Mouse (Mus musculus) thymus, adult 18-20 months (tissue): Measurements from ENCODE around the gene Ankib1.

Experiments
- DNase-seq, 2 experiments: peaks; one replicate each; pipeline ENCODE4 v3.0.0; 2022; ENCODE audit warnings: mixed read lengths in 2 of 2

The Ankib1 gene

DNA sequence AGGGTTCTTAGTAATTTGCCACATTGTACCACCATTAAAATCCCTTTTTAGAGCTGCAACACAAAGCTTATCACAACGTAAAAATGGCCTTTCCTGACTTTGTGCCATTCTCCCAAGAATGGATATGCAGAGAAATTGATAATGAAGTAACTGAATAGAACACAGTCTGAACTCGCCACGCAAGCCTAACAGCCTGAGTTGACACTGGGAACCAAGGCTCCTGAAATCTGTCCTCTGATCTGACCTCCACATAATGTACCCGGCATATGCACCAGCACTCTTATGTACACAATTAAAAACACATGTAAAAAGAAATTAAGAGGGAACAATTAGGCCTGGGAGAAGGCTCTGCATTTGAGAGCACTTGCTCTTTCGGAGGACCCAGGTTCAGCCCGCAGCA is 157.4 kb downstream of the Ankib1 start:
- no peak for DNase-seq

DNA sequence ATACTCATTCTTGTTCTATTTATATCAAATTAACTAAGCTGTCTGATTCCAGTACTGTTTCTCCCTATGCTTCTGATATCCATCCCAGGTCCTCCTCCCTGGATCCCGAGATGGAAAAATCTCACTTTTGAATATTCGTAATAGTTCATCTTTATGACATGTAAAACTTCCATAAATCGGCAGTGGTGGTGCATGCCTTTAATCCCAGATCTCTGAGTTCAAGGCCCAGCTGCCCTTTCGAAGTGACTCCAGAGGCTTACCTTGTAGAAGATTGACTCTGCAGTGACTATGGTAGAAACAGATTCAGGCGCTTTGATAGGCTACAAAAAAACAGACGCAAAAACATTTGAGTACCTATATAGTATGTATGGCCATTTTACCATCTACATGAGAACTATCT is 158.1 kb downstream of the Ankib1 start:
- DNase-seq, result no peak
